Mouse (Mus musculus) lung, adult 2 months (tissue): ENCODE measurements around the gene Mrpl35. TPM values are rescaled to one million over a fixed set of nuclear protein-coding genes. Genes with fewer than 3 reads are reported as not detected.
A peak's percentile ranks its signal among the peaks of the same experiment; 100 is the strongest.

Experiments used
- DNase-seq: peaks from one replicate; pipeline ENCODE4 v3.0.0; 2022
- H3K4me1 ChIP-seq: fragments of 200-500 bp; 2 replicates; pipeline ENCODE4 v1.6.1; 2011; ENCODE audit warnings: low read length; ENCODE audit not compliant: control insufficient read depth, insufficient read depth
- H3K4me3 ChIP-seq: fragments of 200-500 bp; replicated peaks from 2 replicates; pipeline ENCODE3; 2011; ENCODE audit warnings: low read depth, mild to moderate bottlenecking, control low read depth, low read length; ENCODE audit errors: extremely low read depth
- CTCF ChIP-seq: fragments of 200-500 bp; IDR thresholded peaks from 2 replicates; pipeline ENCODE4 v1.5.1; 2011; ENCODE audit warnings: mild to moderate bottlenecking, low read length, control low read depth; ENCODE audit not compliant: insufficient read depth
- POLR2A ChIP-seq: fragments of 200-500 bp; IDR thresholded peaks from 2 replicates; pipeline ENCODE4 v1.6.1; 2011; ENCODE audit warnings: low read depth, mild to moderate bottlenecking, control low read depth, low read length, borderline replicate concordance; ENCODE audit errors: extremely low read depth
- WGBS: fragments of 180-500 bp; shearing (Covaris S2); methylation state at CpG from one replicate; pipeline ENCODE4 v1.1.7; 2018; 5-methylcytosine and 5-hydroxymethylcytosine counted together
- polyA plus RNA-seq: library from polyadenylated mRNA; depleted of rRNA; stranded (reverse); fragments of >200 nt; gene quantifications from 2 replicates; pipeline ENCODE4 v1.2.3, GENCODE M21; 2012

Gene Mrpl35
- polyA plus RNA-seq, 1 experiment = 6.2 TPM

GRCm38 (mm10) chr6:71804061-71804829 is 22.5 kb downstream of the Mrpl35 start:
- Histone ChIP-seq H3K4me1 (no peaks in the 10 kb centered on the region), H3K4me3 (no peak overlapping the region)
- WGBS = 23% methylated on average over 12 of the region's 12 CpGs
- peak; percentile 37 for DNase-seq
- TF ChIP-seq POLR2A = no peak
- peak; percentile 96 for TF ChIP-seq CTCF

- TF ChIP-seq CTCF (no peak), POLR2A (no peak)
- H3K4me1 ChIP-seq = no peaks in the 10 kb centered on the region
- 70% methylated on average over 1 of the region's 1 CpGs for WGBS
These were observed 23.2 kb downstream of the Mrpl35 start for GRCm38 (mm10) chr6:71803609-71804008.

DNA sequence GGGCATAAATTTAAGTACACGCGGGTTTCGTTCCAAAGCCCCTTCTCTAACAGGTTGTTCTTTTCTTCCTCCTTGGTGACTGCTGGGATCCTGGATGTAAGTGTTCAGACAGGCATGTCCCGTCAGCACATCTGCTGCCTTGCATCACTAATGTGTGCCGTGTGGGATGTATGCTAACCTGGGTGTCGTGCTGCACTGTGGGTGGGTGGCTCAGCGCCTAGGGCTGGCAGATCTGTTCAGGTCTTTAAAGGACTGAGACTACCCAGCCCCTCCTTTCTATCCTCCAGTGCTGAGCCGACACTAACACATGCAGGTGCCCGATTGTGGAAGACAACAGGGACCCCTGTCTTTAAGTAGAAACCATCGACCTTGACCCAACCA is 25.1 kb downstream of the Mrpl35 start:
- TF ChIP-seq CTCF (no peak), POLR2A (no peak)
- Histone ChIP-seq H3K4me3 (no peak overlapping the region), H3K4me1 (no peaks in the 10 kb centered on the region)
- 79% methylated on average over 10 of the region's 10 CpGs for WGBS
- DNase-seq = no peak

More at GRCm38 (mm10) chr6:71803609-71804008, 23.2 kb downstream of the Mrpl35 start:
- no peak for DNase-seq
- no peak overlapping the region for H3K4me3 ChIP-seq

GRCm38 (mm10) chr6:71801011-71801713 is 25.6 kb downstream of the Mrpl35 start:
- WGBS = 54% methylated on average over 7 of the region's 7 CpGs
- no peak for DNase-seq
- Histone ChIP-seq H3K4me3 (no peak overlapping the region), H3K4me1 (no peaks in the 10 kb centered on the region)
- TF ChIP-seq POLR2A = no peak
- TF ChIP-seq CTCF = no peak

- Histone ChIP-seq H3K4me3 (no peak overlapping the region), H3K4me1 (no peaks in the 10 kb centered on the region)
- DNase-seq = no peak
- 43% methylated on average over 3 of the region's 3 CpGs for WGBS
- no peak for TF ChIP-seq POLR2A
- TF ChIP-seq CTCF = no peak
These were observed 27.4 kb downstream of the Mrpl35 start for GRCm38 (mm10) chr6:71799391-71799790.

DNA sequence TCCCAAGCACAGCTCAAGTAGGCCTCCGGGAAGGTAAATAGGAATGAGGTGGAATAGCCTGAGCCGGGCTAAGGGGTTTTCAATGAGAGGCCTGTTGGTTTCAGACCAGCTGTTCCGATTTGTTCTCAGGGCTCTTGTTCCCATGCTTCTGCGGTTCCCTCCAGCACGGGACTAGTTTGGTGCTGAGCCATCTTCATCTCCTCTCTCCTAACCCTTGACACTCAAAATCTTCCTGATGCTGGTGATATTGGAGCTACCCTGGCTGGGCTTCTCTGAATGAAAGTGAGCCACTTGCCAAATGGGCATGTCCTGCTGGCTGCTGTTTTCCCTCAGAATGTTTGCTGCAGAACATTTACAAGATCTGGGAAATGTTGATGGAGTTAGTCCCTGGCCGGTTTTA is 35.0 kb downstream of the Mrpl35 start:
- Histone ChIP-seq H3K4me3 (no peak overlapping the region), H3K4me1 (peaks cover 3% of the 10 kb centered on the region; the same call in 1 of the 2 replicates)
- no peak for TF ChIP-seq CTCF
- TF ChIP-seq POLR2A = no peak
- WGBS = 80% methylated on average over 6 of the region's 6 CpGs
- no peak for DNase-seq

- no peak for TF ChIP-seq POLR2A
- no peak for TF ChIP-seq CTCF
- Histone ChIP-seq H3K4me3 (no peak overlapping the region), H3K4me1 (peaks cover 3% of the 10 kb centered on the region; the same call in 1 of the 2 replicates)
- WGBS = 60% methylated on average over 9 of the region's 9 CpGs
- DNase-seq = no peak
These were observed 38.4 kb downstream of the Mrpl35 start for GRCm38 (mm10) chr6:71788348-71788747.

DNA sequence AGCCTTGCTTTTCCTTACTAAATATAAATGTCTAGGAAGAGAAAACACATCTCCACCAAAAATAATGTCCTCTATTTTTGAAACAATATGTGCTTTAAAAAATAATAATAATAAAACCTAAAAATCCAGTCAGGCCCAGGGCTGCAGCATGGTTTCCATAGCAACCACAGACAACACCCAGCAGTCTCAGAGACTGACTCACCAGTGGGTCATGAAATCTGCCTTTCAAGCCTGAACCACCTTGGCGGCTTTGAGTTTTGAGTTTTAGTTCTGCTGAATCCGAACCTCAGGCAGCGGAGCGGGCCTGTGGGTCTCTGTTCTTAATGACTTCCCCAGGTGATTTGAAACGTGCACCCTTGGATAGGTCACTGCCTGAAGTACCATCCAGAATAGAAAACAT is 43.6 kb downstream of the Mrpl35 start:
- WGBS = 83% methylated on average over 5 of the region's 5 CpGs
- Histone ChIP-seq H3K4me3 (no peak overlapping the region), H3K4me1 (no peaks in the 10 kb centered on the region)
- no peak for TF ChIP-seq CTCF
- no peak for TF ChIP-seq POLR2A
- no peak for DNase-seq

DNA sequence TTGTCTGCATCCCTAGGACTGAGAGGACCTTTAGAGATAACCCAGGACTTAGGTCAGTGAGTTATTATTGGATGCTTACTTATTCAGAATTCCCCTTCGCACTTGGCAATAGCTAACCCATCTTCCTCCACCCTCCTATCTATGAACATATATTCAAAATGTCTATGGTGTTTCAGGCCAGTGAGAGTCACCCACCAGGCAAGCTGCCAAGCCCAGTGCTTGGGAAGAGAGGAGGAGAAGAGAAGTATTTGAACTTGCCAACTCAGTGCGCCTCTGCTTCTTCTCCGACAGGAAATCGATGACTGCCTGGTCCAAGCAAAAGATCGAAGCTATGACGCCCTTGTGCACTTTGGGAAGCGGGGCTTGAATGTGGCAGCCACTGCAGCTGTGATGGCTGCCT is 46.3 kb downstream of the Mrpl35 start:
- WGBS = 68% methylated on average over 7 of the region's 7 CpGs
- TF ChIP-seq POLR2A = no peak
- no peak for TF ChIP-seq CTCF

GRCm38 (mm10) chr6:71779831-71780230 is 46.9 kb downstream of the Mrpl35 start:
- no peak for DNase-seq
- 84% methylated on average over 2 of the region's 2 CpGs for WGBS
- Histone ChIP-seq H3K4me3 (no peak overlapping the region), H3K4me1 (no peaks in the 10 kb centered on the region)
- TF ChIP-seq CTCF = no peak
- no peak for TF ChIP-seq POLR2A

More for the DNA sequence above, 46.3 kb downstream of the Mrpl35 start:
- H3K4me3 ChIP-seq = no peak overlapping the region
- DNase-seq = no peak
- no peaks in the 10 kb centered on the region for H3K4me1 ChIP-seq
